Mouse (Mus musculus): ENCODE measurements at regions not wholly inside any gene's neighbourhood (a gene's known extent, or its start where the extent isn't known, plus 50 kb on each side); places are given as distances from the start of the nearest gene placed in this dataset.
"Not testable (repeated sequence)": the region's sequence is repeated elsewhere in the genome, so short reads cannot be mapped to it uniquely, and the experiment has no call there.

- H3K4me1 ChIP-seq, result peaks cover 6% of the 10 kb centered on the region; the same call in 1 of the 2 replicates
- ATAC-seq (ENCODE audit: low FRiP score, low read depth), result no peak
- WGBS, result 15% methylated on average over 5 of the region's 5 CpGs
- no peaks in the 10 kb centered on the region for H3K36me3 ChIP-seq
- H3K9ac ChIP-seq, result no peak overlapping the region
- peaks cover 52% of the 10 kb centered on the region for H3K27me3 ChIP-seq
- no peak overlapping the region for H3K4me2 ChIP-seq (replicated peaks)
- H3K27ac ChIP-seq, result no peak overlapping the region
- H3K4me3 ChIP-seq, result no peak overlapping the region
- no peaks in the 10 kb centered on the region for H3K9me3 ChIP-seq
Observed at GRCm38 (mm10) chr12:9760818-9761217, 190.9 kb downstream of the Osr1 start.

- not testable (repeated sequence) for H3K36me3 ChIP-seq; H3K4me3 ChIP-seq; H3K9ac ChIP-seq; H3K9me3 ChIP-seq; H3K27ac ChIP-seq; H3K4me1 ChIP-seq; ATAC-seq (ENCODE audit: low FRiP score, low read depth); H3K4me2 ChIP-seq (replicated peaks)
- peaks cover 48% of the 10 kb centered on the region for H3K27me3 ChIP-seq
- WGBS, result 62% methylated on average over 2 of the region's 2 CpGs
Observed at GRCm38 (mm10) chr12:9762291-9762811, 192.4 kb downstream of the Osr1 start.

GRCm38 (mm10) chr12:9762842-9763241 lies 192.9 kb downstream of the Osr1 start:
- Histone ChIP-seq H3K4me1 (peaks cover 6% of the 10 kb centered on the region; the same call in 1 of the 2 replicates), H3K4me3 (no peak overlapping the region), H3K27me3 (peaks cover 47% of the 10 kb centered on the region), H3K9ac (no peak overlapping the region), H3K4me2 (replicated peaks) (no peak overlapping the region), H3K9me3 (no peaks in the 10 kb centered on the region), H3K27ac (no peak overlapping the region), H3K36me3 (no peaks in the 10 kb centered on the region)
- WGBS, result 84% methylated on average over 2 of the region's 2 CpGs
- ATAC-seq (ENCODE audit: low FRiP score, low read depth), result no peak

- H3K9ac ChIP-seq, result no peak overlapping the region
- no peak overlapping the region for H3K4me3 ChIP-seq
- no peaks in the 10 kb centered on the region for H3K36me3 ChIP-seq
- 20% methylated on average over 4 of the region's 4 CpGs for WGBS
- no peak overlapping the region for H3K4me2 ChIP-seq (replicated peaks)
- peaks cover 10% of the 10 kb centered on the region for H3K4me1 ChIP-seq
- no peaks in the 10 kb centered on the region for H3K9me3 ChIP-seq
- no peaks in the 10 kb centered on the region for H3K27me3 ChIP-seq
- H3K27ac ChIP-seq, result no peak overlapping the region
- ATAC-seq (ENCODE audit: low FRiP score, low read depth), result peak; percentile 64; the same call in 1 of the 2 replicates
Observed at GRCm38 (mm10) chr12:9770908-9771307, 201.0 kb downstream of the Osr1 start.

- peaks cover 10% of the 10 kb centered on the region for H3K4me1 ChIP-seq
- 52% methylated on average over 1 of the region's 1 CpGs for WGBS
- H3K9ac ChIP-seq, result no peak overlapping the region
- ATAC-seq (ENCODE audit: low FRiP score, low read depth), result no peak
- H3K9me3 ChIP-seq, result no peaks in the 10 kb centered on the region
- H3K27ac ChIP-seq, result no peak overlapping the region
- no peaks in the 10 kb centered on the region for H3K27me3 ChIP-seq
- no peaks in the 10 kb centered on the region for H3K36me3 ChIP-seq
- no peak overlapping the region for H3K4me2 ChIP-seq (replicated peaks)
- no peak overlapping the region for H3K4me3 ChIP-seq
Observed at GRCm38 (mm10) chr12:9772875-9773274, 203.0 kb downstream of the Osr1 start.

- H3K9ac ChIP-seq, result no peak overlapping the region
- no peaks in the 10 kb centered on the region for H3K4me1 ChIP-seq
- H3K36me3 ChIP-seq, result no peaks in the 10 kb centered on the region
- H3K4me3 ChIP-seq, result no peak overlapping the region
- H3K27ac ChIP-seq, result no peak overlapping the region
- no peak for ATAC-seq (ENCODE audit: low FRiP score, low read depth)
- no peaks in the 10 kb centered on the region for H3K9me3 ChIP-seq
- 48% methylated on average over 3 of the region's 3 CpGs for WGBS
- H3K27me3 ChIP-seq, result no peaks in the 10 kb centered on the region
- no peak overlapping the region for H3K4me2 ChIP-seq (replicated peaks)
Observed at GRCm38 (mm10) chr12:9802284-9802683, 232.4 kb downstream of the Osr1 start.

- H3K4me1 ChIP-seq, result no peaks in the 10 kb centered on the region
Observed at GRCm38 (mm10) chr12:9807406-9807805, 237.5 kb downstream of the Osr1 start.

GRCm38 (mm10) chr12:9833273-9833672 lies 263.4 kb downstream of the Osr1 start:
- no peak overlapping the region for H3K4me3 ChIP-seq
- H3K4me2 ChIP-seq (replicated peaks), result no peak overlapping the region
- H3K27me3 ChIP-seq, result no peaks in the 10 kb centered on the region
- no peak for ATAC-seq (ENCODE audit: low FRiP score, low read depth)
- H3K4me1 ChIP-seq, result no peaks in the 10 kb centered on the region
- H3K27ac ChIP-seq, result no peak overlapping the region
- H3K9ac ChIP-seq, result no peak overlapping the region
- no peaks in the 10 kb centered on the region for H3K9me3 ChIP-seq
- 50% methylated on average over 3 of the region's 3 CpGs for WGBS
- no peaks in the 10 kb centered on the region for H3K36me3 ChIP-seq

More at GRCm38 (mm10) chr12:9807406-9807805, 237.5 kb downstream of the Osr1 start:
- no peak overlapping the region for H3K4me3 ChIP-seq
- ATAC-seq (ENCODE audit: low FRiP score, low read depth), result no peak
- H3K4me2 ChIP-seq (replicated peaks), result no peak overlapping the region
- no peaks in the 10 kb centered on the region for H3K9me3 ChIP-seq
- no peak overlapping the region for H3K9ac ChIP-seq
- H3K27ac ChIP-seq, result no peak overlapping the region
- no peaks in the 10 kb centered on the region for H3K27me3 ChIP-seq
- no peaks in the 10 kb centered on the region for H3K36me3 ChIP-seq
- WGBS, result 55% methylated on average over 1 of the region's 1 CpGs

- Histone ChIP-seq H3K36me3 (no peaks in the 10 kb centered on the region), H3K4me3 (no peak overlapping the region), H3K9me3 (no peaks in the 10 kb centered on the region), H3K4me2 (replicated peaks) (no peak overlapping the region), H3K27me3 (no peaks in the 10 kb centered on the region), H3K9ac (no peak overlapping the region), H3K27ac (no peak overlapping the region), H3K4me1 (no peaks in the 10 kb centered on the region)
- ATAC-seq (ENCODE audit: low FRiP score, low read depth), result no peak
- WGBS, result 64% methylated on average over 5 of the region's 5 CpGs
Observed at GRCm38 (mm10) chr12:9839198-9839845, 269.4 kb downstream of the Osr1 start.

GRCm38 (mm10) chr12:9839949-9840348 lies 270.0 kb downstream of the Osr1 start:
- no peak for ATAC-seq (ENCODE audit: low FRiP score, low read depth)
- Histone ChIP-seq H3K27ac (no peak overlapping the region), H3K4me2 (replicated peaks) (no peak overlapping the region), H3K9ac (no peak overlapping the region), H3K27me3 (no peaks in the 10 kb centered on the region), H3K9me3 (no peaks in the 10 kb centered on the region), H3K4me1 (no peaks in the 10 kb centered on the region), H3K36me3 (no peaks in the 10 kb centered on the region), H3K4me3 (no peak overlapping the region)
- 77% methylated on average over 2 of the region's 2 CpGs for whole genome bisulfite sequencing

- H3K4me1 ChIP-seq, result no peaks in the 10 kb centered on the region
- H3K9me3 ChIP-seq, result no peaks in the 10 kb centered on the region
- H3K36me3 ChIP-seq, result no peaks in the 10 kb centered on the region
- H3K27me3 ChIP-seq, result no peaks in the 10 kb centered on the region
- no peak overlapping the region for H3K27ac ChIP-seq
- H3K4me3 ChIP-seq, result no peak overlapping the region
- H3K9ac ChIP-seq, result no peak overlapping the region
- no peak for ATAC-seq (ENCODE audit: low FRiP score, low read depth)
- H3K4me2 ChIP-seq (replicated peaks), result no peak overlapping the region
- WGBS, result 94% methylated on average over 2 of the region's 2 CpGs
Observed at GRCm38 (mm10) chr12:9847034-9847433, 277.1 kb downstream of the Osr1 start.

GRCm38 (mm10) chr12:9847465-9848205 lies 277.7 kb downstream of the Osr1 start:
- H3K4me3 ChIP-seq, result no peak overlapping the region
- no peak overlapping the region for H3K9ac ChIP-seq
- no peaks in the 10 kb centered on the region for H3K27me3 ChIP-seq
- H3K9me3 ChIP-seq, result no peaks in the 10 kb centered on the region
- no peak for ATAC-seq (ENCODE audit: low FRiP score, low read depth)
- H3K27ac ChIP-seq, result no peak overlapping the region
- H3K36me3 ChIP-seq, result no peaks in the 10 kb centered on the region
- no peaks in the 10 kb centered on the region for H3K4me1 ChIP-seq
- 69% methylated on average over 7 of the region's 7 CpGs for WGBS
- H3K4me2 ChIP-seq (replicated peaks), result no peak overlapping the region

Data from limb, embryonic 13.5 days (tissue).